Mouse (Mus musculus) kidney, postnatal 25 days (tissue): ENCODE measurements at regions not wholly inside any gene's neighbourhood (a gene's known extent, or its start where the extent isn't known, plus 50 kb on each side); places are given as distances from the start of the nearest gene placed in this dataset.

Experiments used
- DNase-seq, 2 experiments: peaks; one replicate each; pipeline ENCODE4 v3.0.0; 2021; ENCODE audit warnings: mixed read lengths in 2 of 2

DNA sequence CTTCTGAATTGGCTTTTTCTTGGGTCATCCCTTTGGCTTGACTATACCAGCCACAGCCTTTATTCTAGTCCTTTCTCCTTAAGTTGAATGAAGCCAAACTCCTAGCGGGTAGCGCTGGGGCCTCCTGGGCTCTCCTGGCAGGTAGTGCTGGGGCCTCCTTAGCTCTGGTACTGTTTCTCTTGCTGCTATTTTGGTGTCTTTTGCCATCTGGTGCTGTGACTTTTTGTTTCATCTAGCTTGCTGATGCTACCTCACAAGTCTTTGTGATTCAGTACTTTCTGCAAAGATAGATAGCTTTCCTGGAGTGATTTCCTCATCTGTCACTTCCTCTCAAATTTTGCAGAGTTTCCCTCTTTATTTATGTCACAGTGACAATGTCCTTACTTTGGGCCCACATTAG lies 90.1 kb downstream of the Tmem200c start:
- no peak for DNase-seq

DNA sequence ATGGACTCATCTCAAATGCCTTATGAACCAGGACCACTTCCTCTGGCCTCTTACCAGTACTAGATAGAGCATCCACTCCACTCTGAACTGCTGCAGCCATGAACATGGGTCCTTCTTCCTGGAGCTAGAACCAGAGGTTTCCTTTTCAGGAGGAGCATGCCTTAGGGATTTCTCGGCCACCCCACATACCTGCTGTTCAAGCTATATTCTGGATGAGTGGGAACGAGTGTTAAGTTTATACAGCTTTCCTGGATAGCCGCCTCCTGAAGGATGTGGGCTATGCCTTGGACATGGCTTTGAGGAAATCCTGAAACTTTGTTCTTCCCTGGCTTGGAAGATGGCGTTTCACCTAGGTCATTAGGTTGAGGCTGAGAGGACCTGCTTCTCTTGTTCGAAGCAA lies 91.8 kb downstream of the Tmem200c start:
- DNase-seq: no peak

- DNase-seq: no peak
Observed at GRCm38 (mm10) chr17:68923271-68923670, 96.8 kb downstream of the Tmem200c start.

DNA sequence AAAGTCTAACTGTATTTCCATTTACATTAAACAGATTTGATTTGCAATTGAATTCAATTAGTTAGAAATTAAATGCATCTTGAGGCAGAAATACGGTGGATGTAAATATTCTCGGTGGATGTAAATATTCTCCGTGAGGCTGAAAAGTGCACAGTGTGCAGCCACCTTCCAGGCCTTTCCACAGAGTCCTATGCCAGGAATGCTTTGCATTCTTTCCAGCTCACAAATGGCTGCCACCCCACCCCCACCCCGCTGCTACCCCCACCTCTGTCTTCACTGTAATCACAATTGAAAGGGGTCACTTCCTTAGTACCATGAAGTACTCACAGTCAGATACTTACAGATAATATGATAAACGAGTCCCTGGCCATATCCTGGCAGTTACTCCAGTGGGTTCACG lies 101.0 kb downstream of the Tmem200c start:
- no peak for DNase-seq

- DNase-seq: no peak
Observed at GRCm38 (mm10) chr17:68928691-68929090, 102.3 kb downstream of the Tmem200c start.

- DNase-seq: no peak
Observed at GRCm38 (mm10) chr17:68933265-68933664, 106.8 kb downstream of the Tmem200c start.

DNA sequence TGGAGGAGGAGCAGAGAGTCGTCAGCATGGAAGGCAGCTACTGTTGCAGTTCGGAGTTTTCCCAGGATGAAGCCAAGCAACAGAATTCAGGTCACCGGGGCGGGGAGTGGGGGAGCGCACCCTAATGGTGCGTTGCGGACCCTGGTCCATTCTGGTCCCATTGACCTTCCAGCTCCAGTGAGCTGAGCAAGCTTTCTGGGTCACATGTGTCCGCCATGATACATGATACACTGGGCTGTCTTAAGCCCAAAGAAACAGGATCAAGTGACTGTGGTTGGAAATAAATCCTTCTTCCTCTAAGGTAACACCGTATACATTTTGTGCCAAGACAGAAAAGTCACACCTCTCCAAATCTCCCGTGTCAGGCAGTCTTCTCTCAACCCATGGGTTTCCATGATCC lies 107.6 kb downstream of the Tmem200c start:
- DNase-seq: no peak

DNA sequence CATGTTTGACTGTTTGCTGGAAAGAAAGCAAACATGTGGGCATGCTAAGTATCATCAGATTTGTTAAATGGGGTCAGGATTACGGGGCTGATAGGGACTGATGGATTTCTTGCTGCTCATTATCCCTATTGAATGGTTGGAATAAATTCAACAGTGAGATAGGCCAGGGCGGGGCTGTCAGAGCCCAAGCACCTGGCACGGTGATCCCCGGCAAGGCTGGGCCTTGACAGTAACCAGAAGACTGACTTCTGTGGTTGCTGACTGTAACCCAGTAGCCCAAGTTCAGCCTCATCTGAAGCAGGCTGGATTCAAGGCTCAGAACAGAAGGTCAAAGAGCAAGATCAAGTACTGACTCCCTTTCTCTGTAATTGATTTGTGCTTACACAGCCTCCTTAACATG lies 109.6 kb downstream of the Tmem200c start:
- no peak for DNase-seq

DNA sequence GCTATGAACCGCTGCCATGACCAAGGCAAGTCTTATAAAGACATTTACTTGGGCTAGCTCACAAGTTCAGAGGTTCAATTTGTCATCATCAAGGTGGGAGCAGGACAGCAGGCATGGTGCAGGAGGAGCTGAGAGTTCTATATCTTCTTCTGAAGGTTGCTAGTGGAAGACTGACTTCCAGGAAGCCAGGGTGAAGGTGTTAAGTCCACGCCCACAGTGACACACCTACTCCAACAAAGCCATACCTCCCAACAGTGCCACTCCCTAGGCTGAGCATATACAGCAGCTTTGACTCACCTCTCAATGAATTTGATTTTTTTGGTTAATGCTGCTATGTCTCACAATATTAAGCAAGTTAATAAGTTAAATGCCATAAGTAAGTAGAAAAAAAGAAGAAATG lies 119.2 kb upstream of the Epb41l3 start:
- DNase-seq: no peak

GRCm38 (mm10) chr17:68961160-68961559 lies 114.3 kb upstream of the Epb41l3 start:
- DNase-seq: peak in 1 of 2 experiments; percentile 18

DNA sequence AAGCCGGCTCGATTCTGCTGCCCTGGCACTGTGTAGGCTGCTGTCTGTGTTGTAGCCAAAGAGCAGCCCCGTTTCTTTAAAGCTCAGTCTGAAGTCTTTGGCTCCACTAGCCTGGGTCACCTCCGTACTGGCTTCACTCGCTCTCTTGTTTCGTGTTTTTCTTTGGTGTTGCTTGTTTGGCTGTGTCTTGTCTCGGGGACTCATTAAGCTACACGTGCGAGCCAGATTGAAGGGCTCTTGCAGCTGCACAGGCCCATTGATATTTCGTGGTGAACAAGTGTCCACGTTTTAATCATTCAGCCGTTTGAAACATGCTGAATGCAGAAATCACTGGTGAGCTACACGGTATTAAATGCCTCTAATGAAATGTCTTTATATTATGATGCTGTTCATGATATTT lies 99.9 kb upstream of the Epb41l3 start:
- DNase-seq: no peak

- DNase-seq: no peak
Observed at GRCm38 (mm10) chr17:68978151-68978550, 97.3 kb upstream of the Epb41l3 start.

- DNase-seq: no peak
Observed at GRCm38 (mm10) chr17:68981120-68981519, 94.4 kb upstream of the Epb41l3 start.

GRCm38 (mm10) chr17:68982094-68982493 lies 93.4 kb upstream of the Epb41l3 start:
- DNase-seq: no peak

GRCm38 (mm10) chr17:68999913-69000312 lies 75.6 kb upstream of the Epb41l3 start:
- DNase-seq: no peak

- DNase-seq: no peak
Observed at GRCm38 (mm10) chr17:69004051-69004450, 71.4 kb upstream of the Epb41l3 start.

GRCm38 (mm10) chr17:69006272-69006671 lies 69.2 kb upstream of the Epb41l3 start:
- DNase-seq: no peak
